Mouse (Mus musculus) kidney, postnatal 36 days (tissue): ENCODE results near the gene Itgax.
"Not testable (repeated sequence)": the region's sequence is repeated elsewhere in the genome, so short reads cannot be mapped to it uniquely, and the experiment has no call there.

Source experiments
- DNase-seq, 2 experiments: peaks; one replicate each; pipeline ENCODE4 v3.0.0; 2021 to 2022; ENCODE audit warnings: mixed read lengths in 2 of 2

The Itgax gene

DNA sequence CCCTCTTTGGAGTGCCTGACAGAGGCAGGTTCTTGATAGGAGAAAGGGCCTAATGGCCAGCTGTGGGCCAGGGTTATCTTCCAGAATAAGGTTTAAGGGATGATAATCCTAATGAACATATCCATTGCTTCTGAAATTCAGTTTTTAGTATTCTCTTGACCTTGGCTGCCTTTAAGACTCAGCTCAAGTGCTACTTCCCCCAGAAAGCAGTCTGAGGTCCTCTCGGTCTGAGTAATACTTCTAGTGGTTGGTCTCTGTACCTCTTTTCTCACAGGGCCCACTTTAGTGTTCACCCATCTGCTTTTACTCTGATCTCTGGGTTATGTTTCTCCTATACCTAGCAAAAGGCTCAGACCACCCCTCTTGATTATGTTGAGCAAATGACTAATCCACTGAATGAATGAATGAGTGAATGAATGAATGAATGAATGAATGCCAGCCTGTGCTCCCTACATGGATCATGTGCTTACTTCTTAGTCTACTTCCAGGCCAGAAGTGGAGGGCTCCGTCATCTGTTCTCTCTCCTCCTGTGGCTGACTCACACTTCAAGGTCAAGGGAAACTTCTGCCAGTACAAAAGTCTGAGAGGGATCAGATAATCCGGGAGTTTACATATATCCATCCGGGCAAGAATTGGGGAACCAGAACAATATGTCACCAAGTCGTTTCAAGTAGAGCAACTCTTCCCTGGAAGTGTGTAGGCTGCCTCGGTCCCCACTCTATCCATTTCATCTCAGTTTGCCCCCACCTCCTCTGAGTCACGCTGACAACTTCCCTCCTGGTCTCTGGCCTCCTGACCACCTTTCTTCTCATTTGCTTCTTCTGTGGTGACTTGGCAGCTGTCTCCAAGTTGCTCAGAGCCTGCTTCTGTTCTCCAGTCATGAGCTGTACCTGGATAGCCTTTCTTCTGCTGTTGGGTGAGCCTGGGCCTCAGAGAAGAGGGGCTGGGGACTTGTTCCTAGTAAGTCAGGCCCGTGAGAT lies at the start of gene Itgax:
Gene Itgax (plus strand): TSS at position 807 of the 980 bp plus-strand sequence.
- DNase-seq: no peak

DNA sequence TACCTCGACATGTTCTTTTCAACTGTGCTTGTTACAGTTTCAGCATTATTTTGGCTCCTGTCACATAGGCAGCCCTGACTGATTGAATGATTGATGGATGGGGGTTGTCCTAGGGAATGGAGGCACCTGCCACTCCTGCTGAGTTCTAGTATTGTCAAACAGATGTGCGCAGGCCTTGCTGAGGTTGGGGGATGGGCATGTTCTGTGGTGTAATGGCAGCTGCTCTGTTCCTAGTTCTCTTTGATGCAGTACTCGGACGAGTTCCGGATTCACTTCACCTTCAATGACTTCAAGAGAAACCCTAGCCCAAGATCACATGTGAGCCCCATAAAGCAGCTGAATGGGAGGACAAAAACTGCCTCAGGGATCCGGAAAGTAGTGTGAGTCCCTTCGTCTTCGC lies 49.3 kb upstream of the Itgax start:
- no peak for DNase-seq

- no peak for DNase-seq
These were observed 40.2 kb upstream of the Itgax start for GRCm38 (mm10) chr7:128089141-128089540.

GRCm38 (mm10) chr7:128098135-128098534 lies 31.2 kb upstream of the Itgax start:
- DNase-seq: no peak

GRCm38 (mm10) chr7:128100742-128101357 lies 28.5 kb upstream of the Itgax start:
- no peak for DNase-seq

DNA sequence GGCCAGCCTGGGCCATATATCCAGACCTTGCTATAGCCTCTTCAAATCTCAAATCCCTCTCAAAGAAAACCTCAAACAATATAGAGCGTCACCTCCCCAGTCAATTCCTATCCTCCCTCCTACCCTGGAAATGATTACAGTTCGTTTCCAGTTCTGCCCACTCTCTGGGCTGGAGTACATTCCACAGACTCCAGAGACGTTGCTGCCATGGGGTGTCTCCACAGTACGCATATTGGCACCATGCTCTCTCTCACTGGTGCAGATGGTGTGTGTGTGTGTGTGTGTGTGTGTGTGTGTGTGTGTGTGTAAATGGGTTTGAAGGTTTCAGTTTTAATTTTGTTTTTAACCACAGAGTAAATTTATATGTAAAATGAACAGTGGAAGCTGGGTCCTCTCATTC lies 24.1 kb upstream of the Itgax start:
- no peak for DNase-seq

DNA sequence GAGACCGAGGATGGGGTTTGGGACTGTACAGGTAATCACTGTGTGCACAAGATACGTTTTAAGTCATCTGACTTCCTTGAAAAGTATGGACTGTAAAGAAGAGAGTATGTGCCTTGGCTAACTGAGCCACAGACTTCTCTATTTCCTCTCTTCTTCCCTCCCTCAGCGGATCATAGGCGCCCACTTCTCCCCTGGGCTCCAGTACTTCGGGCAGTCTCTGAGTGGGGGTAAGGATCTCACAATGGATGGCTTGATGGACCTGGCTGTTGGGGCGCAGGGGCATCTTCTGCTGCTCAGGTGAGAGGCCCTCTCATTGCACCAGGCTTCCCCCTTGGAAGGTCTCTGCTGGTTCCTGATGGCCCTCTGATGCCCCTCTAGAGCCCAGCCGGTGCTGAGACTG lies 21.9 kb upstream of the Itgax start:
- DNase-seq: no peak

DNA sequence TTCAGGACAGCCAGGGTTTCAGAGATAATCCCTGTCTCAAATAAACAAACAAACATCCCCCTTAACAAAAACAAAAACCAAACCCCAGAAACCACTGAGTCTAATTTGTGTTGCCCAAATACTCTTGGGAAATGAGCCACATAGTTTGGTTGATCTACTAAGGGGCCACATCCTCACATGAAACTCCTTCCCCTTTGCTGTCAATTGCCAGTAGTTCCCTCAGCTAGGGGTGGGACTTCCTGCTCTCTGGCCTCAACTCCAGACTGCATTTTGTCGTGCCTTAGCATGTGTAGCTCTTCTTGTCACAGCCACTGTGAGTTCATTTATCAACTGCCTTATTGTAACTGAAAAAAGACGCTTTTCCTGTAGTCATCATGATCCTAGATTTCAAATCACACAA lies 19.0 kb upstream of the Itgax start:
- DNase-seq: no peak

- no peak for DNase-seq
These were observed 17.2 kb upstream of the Itgax start for GRCm38 (mm10) chr7:128112131-128112530.

DNA sequence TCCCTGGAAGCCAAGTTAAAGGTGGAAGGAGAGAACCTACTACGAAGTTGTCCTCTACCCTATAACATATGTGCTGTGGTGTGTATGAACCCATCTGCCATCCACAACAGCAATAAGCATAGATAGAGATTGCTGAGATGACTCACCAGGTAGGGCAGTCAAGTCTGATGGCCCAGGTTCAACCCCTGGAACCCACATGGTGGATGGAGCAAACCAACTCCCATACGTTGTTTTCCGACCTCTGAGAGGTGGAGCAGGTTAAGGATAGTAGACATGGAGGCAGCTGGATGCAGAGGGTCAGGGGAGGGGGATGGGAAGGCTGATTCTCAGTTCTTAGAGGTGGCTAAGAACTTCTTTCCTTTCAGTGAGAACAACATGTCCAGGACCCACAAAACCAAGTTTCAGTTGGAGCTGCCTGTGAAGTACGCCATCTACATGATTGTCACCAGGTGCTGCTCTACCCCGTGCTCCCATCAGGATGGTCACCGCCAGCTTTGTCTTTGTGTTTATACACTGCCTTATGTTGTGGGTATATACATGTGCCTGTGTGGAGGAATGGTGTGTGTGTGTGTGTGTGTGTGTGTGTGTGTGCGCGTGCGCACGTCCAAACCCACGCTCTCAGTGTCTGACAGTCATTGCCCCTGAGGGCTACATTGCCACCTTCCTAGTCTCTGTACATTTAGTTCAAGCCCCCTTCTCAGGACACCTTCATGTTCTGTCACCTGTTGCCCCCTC lies 14.8 kb upstream of the Itgax start:
- no peak for DNase-seq

DNA sequence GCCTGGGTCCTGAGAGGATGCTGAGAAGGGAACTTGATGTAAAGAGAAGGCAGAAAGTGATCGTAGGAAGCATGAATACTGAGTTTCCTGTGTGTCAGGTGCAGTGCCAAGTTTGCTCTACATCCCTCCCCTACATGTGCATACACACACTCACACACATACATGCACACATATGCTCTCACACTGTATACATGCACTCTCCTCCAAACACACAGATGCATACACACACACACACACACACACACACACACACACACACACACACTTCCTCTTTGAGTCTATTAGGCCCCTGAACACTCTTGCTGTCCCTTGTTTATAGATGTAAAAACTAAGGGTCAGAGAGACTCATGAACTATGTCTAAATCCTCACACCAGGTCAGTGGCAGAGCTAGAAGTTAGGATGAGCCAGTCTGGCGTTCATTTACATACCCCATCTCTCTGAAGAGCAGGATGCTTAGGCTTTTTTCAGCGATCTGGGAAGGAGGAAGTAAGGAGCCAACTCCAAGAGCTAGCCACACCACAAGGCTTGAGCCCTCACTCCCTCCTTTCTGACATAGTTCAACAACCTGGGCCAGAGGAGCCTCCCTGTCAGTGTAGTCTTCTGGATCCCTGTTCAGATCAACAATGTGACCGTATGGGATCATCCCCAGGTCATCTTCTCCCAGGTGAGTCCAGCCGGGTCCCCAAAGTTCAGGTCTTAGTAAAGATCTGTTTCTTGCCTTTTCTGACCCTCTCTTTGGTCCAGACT lies 14.0 kb upstream of the Itgax start:
- DNase-seq: no peak

- DNase-seq: no peak
These were observed 13.0 kb upstream of the Itgax start for GRCm38 (mm10) chr7:128116396-128116795.

DNA sequence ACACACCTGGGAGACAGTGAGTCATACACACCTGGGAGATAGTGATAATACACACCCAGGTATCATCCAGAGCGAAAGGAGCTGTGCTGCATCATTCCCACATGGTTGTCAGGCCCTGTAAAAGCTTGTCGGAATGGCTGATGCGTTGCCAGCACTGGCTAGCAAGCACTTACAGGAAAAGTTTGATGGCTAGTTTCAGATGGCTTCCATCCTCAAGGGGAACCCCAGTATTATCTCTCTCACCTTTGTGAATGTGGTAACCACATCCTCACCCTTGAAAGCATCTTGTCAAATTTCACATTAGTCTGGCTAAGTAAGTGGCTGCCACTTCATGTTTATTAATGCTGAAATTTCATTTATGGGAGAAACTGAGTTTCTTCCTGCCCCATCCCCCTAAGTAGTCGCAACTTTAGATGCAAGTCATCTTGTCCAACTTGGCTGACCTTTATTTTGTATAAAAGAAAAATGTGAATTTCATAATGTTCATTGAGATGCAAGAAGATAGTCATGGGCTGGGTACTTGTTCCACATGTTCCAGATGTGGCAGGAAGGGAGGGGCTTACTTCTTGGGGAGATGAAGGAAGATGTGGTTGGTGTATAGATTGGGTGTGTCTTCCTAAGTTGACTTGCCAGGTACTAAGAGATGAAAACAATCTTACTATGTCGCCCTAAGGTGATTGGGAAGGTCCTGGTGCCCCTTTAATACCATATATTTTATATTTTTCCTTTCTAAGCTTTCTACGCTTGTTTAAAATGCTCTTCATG lies 9.4 kb upstream of the Itgax start:
- DNase-seq: no peak

GRCm38 (mm10) chr7:128132148-128132547 lies 2.8 kb downstream of the Itgax start:
- DNase-seq: no peak

GRCm38 (mm10) chr7:128133596-128133995 lies 4.2 kb downstream of the Itgax start:
- no peak for DNase-seq

DNA sequence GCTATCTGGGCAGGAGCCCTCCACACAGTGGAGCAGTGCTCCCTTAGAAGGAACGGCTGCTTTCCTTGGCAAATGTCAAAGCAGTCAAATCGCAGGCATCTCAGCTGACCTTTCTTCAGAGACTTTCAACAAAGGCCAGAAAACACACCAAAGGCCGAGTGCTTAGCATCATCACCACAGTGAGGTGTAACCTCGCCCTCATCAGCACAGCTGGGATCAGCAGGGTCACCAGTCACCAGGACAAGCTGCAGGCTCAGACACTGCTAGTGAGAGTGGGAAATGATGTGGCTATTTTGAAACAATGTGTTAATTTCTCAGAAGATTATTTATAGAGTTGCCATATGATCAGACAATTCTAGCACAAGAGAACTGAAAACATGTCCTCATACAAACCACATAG lies 7.6 kb downstream of the Itgax start:
- DNase-seq: no peak

GRCm38 (mm10) chr7:128139611-128140010 lies 10.3 kb downstream of the Itgax start:
- DNase-seq: no peak

- no peak for DNase-seq
These were observed 21.6 kb downstream of the Itgax start for GRCm38 (mm10) chr7:128150970-128151369.

DNA sequence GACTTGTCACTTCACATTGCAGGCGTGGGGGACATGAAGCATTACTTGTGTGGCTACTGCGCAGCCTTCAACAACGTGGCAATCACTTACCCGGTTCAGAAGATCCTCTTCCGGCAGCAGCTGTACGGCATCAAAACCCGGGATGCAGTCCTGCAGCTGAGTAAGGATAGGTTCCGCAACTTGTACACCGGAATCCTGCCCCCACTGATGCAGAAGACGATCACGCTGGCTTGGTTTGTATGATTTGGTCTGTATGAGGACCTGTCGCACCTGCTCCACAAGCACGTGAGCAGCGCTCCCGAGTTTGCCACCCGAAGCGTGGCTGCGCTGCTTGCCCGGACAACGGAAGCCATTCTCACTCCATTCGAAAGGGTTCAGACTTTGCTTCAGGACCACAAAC lies 24.7 kb downstream of the Itgax start, which contains the start of gene Itgad:
Gene Itgad (plus strand): TSS at position 301 of the 400 bp plus-strand sequence.
- no peak for DNase-seq

- DNase-seq: no peak
These were observed 25.6 kb downstream of the Itgax start for GRCm38 (mm10) chr7:128154924-128155323.

DNA sequence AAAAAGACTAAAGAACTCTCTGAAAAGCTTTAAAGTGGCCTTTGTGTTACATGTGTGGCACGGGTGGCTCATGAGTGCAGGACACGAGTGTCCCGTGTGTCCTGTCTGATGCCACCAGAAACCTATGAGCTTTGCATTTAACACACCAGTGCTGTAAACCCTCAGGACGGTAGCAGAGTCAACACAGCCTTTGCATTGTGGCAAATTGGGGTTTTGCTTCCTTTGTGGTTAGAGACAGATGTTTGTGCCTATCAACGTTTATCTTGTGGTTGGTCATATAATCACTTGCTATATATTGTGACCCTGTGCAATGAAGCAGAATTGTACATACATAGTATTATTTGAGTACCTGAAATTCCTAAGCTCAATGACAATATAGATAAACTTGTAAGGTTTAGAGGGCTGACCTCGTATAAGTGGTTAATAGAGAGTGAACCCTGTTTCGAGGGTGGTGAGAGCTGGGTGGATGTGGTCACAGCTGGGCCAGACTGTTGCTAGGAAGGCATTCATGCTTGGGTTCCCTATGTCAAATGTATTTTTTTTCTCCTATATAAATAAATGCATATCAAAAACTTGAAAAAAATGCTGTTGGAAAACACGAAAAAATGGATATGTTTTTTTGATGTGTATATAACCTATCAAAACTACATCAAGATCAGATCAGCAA lies 29.5 kb downstream of the Itgax start:
- not testable (repeated sequence) for DNase-seq
